Mouse (Mus musculus): Measurements from ENCODE around the gene Trhr2. TPM values are rescaled to one million over a fixed set of nuclear protein-coding genes. Genes with fewer than 3 reads are reported as not detected.
"Not testable (repeated sequence)": the region's sequence is repeated elsewhere in the genome, so short reads cannot be mapped to it uniquely, and the experiment has no call there.

Gene Trhr2
- total RNA-seq, 2 experiments from 2014 or later, result 0.66 to 1.3 TPM

GRCm38 (mm10) chr8:122333531-122333930, 27.0 kb downstream of the Trhr2 start:
- intact Hi-C loops (cut with DNase I), result loop anchor here (10.0 kb wide), 1 partner anchor 359 kb away; no protein-coding TSS in a partner anchor

DNA sequence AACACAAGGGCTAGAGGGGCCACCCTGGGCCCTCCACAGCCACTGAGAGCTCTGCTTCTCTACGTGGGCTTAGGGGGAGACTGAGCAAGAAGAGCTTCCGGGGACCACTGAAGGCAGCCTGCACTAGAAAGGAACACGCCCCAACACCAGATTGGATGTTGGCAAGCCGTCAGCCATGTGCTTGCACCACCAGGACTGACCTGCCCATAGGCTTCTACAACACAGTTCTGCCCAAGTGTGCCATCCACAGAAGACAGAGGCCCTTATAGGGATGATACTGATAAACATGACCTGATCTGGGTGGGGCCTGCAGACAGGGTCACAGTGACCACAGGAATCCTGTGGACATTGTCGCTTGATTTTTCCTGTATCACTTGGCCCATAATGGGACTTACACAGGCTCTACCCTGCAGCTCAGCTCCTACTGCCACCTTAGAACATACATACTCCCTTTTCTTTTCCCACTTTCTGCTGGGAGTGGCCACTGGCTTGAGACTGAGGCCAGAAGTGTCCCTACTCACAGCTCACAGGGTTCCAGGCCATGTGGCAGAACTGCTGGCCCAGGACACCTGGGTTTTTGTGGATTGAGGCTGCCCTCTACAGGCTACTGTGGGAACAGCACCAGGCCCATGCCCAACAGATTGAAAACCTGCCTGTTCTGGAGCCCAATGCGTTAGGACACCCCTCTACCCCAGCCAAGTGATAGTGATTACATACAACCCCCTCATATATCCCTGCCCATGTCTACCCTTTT, 27.6 kb downstream of the Trhr2 start:
- intact Hi-C loops (cut with DNase I), result loop anchor here (10.0 kb wide), 1 partner anchor 358 kb away; no protein-coding TSS in a partner anchor

More at GRCm38 (mm10) chr8:122333531-122333930, 27.0 kb downstream of the Trhr2 start:
- no peak for DNase-seq

GRCm38 (mm10) chr8:122331134-122331523, 29.4 kb downstream of the Trhr2 start:
- peak; percentile 48 for DNase-seq
- intact Hi-C loops (cut with DNase I), result loop anchor here (10.0 kb wide), 1 partner anchor 356 kb away; no protein-coding TSS in a partner anchor

More for the DNA sequence above, 27.6 kb downstream of the Trhr2 start:
- DNase-seq, result peak; percentile 85

- intact Hi-C loops (cut with DNase I), result loop anchor here (10.0 kb wide), 1 partner anchor 356 kb away; no protein-coding TSS in a partner anchor
- DNase-seq, result no peak
Observed at GRCm38 (mm10) chr8:122330446-122331133, 30.0 kb downstream of the Trhr2 start.

DNA sequence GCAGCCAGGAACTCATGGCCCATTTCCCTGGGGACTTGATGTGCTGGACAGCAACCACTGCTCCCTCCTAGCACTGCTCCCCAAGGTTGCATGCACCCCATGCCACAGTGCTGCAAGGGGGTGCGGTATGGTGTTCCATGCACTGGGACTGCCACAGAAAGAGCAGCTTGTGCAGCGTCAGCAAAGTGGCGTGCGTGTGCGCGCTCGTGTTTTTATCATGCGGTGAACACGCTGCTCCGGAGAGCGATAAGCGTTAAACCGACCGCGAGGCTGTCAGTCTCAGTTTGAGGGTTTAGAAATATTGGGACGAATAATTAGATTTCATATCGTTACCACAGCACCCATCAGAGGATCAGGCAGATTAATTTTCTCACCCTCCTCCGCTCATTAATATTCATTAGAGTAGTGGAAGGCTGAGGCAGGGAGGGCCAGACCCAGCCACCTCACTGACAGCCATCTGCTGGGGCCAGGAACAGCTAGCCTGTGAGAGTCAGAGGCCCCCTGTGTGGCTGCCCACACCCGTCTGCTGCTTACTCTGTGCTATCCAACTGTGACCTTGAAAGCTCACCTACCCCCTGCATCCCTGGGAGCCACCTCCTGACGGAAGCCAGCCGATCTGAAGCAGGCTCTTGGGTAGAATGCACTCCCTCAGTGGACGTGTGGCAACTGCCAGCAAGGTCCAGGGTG, 30.9 kb downstream of the Trhr2 start:
- intact Hi-C loops (cut with DNase I), result loop anchor here (10.0 kb wide), 1 partner anchor 355 kb away; no protein-coding TSS in a partner anchor
- no peak for DNase-seq

- intact Hi-C loops (cut with DNase I), result no loop called here
Observed at GRCm38 (mm10) chr8:122329072-122329471, 31.5 kb downstream of the Trhr2 start.

GRCm38 (mm10) chr8:122326114-122326542, 34.4 kb downstream of the Trhr2 start:
- DNase-seq, result no peak
- intact Hi-C loops (cut with DNase I), result no loop called here

More at GRCm38 (mm10) chr8:122329072-122329471, 31.5 kb downstream of the Trhr2 start:
- no peak for DNase-seq

GRCm38 (mm10) chr8:122325196-122325595, 35.4 kb downstream of the Trhr2 start:
- no peak for DNase-seq
- intact Hi-C loops (cut with DNase I), result no loop called here

DNA sequence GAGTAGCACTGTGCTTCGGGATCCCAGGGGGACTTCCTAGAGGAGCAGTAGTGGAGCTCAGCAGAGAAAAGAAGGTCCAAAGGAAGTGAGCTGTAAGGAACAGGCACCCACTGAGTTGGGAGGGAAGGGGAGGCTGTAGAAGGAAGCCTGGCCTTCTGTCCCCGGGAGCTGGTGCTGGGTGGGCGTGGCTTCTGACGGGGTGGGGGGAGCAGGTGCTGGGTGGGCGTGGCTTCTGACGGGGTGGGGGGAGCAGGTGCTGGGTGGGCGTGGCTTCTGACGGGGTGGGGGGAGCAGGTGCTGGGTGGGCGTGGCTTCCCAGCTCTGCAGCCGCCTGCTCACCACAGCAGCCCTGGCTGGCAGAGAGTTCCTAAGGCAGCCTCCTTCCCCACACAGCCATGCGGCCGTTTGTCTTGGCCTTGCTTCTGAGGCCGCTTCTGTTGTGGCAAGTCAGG, 36.6 kb downstream of the Trhr2 start:
- intact Hi-C loops (cut with DNase I), result not testable (repeated sequence)
- DNase-seq, result peak; percentile 67

- intact Hi-C loops (cut with DNase I), result no loop called here
- no peak for DNase-seq
Observed at GRCm38 (mm10) chr8:122322792-122323191, 37.8 kb downstream of the Trhr2 start.

GRCm38 (mm10) chr8:122322126-122322525, 38.4 kb downstream of the Trhr2 start:
- DNase-seq, result no peak
- intact Hi-C loops (cut with DNase I), result no loop called here

DNA sequence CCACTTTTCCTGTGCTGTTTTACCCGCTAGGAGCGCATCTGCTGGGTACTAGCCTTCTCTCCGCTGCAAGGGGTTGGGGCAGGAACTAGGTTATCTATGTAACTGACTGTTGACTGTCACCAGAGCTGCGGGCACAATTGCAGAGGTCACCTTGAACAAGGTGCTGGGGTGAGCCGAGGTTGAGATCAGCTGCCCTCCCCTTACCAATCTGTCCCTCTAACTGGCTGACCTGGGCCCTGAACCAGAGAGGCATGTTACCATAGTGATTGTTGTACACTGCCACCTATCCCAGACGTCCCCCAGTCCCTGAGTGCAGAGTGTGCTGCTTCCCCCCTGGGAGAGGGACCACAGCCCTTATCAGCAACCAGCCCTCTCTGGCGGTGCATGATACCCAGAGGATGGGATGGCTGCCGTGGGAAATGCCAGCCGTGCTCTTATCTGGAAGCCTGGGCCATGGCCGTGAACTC, 39.1 kb downstream of the Trhr2 start:
- DNase-seq, result no peak
- intact Hi-C loops (cut with DNase I), result no loop called here

DNA sequence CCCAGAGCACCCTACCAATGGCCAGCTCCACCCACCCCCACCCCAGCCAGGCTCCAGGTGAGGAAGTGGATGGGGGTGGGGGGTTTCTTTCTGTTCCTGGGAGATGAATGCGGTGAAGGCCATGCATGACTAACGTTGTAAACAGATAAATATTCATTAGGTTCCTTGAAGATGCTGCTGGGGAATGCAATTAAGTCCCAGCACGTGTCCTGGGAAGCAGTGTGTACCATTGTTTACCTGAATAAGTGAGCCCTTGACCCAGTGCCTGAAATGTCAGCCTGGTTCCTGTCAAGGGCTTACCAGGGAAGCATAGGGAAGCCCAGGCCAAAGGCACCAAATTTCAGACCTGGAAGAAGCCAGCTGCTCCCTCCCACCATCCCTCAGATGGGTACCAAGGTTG, 40.0 kb downstream of the Trhr2 start:
- intact Hi-C loops (cut with DNase I), result no loop called here
- DNase-seq, result no peak

- intact Hi-C loops (cut with DNase I), result no loop called here
Observed at GRCm38 (mm10) chr8:122319708-122320075, 40.9 kb downstream of the Trhr2 start.

GRCm38 (mm10) chr8:122319045-122319707, 41.4 kb downstream of the Trhr2 start:
- intact Hi-C loops (cut with DNase I), result no loop called here
- DNase-seq, result no peak

More at GRCm38 (mm10) chr8:122319708-122320075, 40.9 kb downstream of the Trhr2 start:
- no peak for DNase-seq

DNA sequence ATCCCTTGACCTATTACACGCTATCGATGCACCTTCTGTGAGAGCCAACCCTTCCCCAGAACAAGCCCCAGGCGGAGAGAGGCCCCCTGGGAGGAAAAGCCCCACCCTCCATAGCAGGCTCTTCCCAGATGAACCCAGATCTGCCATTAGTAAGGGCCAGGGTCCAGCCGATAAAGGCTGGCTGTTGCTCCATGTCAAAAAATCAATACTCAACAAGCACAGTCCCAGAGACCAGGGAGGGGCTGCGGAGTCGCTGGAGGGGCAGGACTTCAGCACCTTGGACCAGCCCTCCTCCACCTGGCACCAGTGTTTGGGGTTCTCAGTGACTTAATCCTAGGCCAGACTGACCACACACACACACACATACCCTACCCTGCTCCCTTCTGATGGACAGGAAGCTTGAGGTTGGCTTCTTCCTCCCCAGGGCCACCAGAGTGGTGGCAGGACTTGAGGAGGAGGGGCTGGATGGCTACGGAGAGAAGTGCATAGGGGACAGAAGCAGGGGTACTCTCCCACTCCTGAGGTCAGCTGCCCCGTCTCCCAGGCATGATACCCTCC, 42.5 kb downstream of the Trhr2 start:
- DNase-seq, result no peak
- intact Hi-C loops (cut with DNase I), result no loop called here

GRCm38 (mm10) chr8:122316402-122316801, 44.1 kb downstream of the Trhr2 start:
- DNase-seq, result no peak
- intact Hi-C loops (cut with DNase I), result no loop called here

DNA sequence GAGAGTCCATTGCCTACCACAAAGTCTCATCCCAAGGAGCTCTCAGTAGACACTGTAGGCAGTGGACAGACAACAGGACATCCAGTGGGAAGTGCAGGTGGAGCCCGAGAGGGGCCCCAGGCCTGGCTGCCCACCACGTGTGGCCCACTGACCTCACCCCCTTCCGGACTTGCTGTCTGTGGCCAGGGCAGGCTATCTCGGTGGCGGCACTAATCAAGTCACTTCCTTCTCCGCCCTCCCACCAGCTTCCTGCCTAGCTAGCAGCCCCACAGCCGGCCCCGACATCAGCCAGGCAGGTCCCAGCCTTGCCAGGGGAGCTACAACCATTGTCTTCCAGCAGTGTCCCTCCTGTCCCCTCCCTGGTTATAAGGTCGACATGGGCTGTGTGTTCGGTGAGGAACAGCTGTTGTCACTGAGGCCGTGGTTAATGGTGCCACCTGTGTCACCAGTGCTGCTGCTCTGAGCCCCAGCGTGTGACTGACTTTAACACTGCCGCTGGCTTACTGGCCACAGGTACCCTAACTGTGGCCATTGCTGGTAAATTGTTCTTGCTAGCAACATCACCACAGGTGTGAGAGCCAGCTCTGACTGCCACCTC, 45.5 kb downstream of the Trhr2 start:
- no peak for DNase-seq
- intact Hi-C loops (cut with DNase I), result no loop called here

- intact Hi-C loops (cut with DNase I), result no loop called here
- no peak for DNase-seq
Observed at GRCm38 (mm10) chr8:122313310-122313709, 47.2 kb downstream of the Trhr2 start.

DNA sequence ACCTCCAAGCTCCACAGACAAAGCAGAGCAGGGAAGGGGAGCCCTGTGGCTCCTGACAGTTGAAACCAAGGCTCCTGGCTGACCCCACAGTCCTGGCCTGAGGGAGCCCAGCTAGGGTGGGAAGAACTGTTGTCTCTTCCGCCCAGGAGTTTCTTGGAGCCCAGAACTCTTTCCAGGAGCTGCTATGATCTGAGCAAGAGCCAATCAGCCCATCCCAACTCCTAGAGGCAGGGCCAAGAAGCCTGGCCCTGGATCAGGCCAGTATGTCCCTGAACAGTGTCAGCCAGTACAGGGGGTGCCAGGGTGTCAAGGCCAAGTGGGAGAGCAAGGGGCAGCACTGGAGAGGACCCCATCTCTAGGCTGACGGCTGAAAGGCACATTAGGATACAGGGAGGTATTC, 48.0 kb downstream of the Trhr2 start:
- no peak for DNase-seq
- intact Hi-C loops (cut with DNase I), result no loop called here

Data from left cerebral cortex, postnatal 4 days (tissue).